Mouse (Mus musculus) liver, embryonic 13.5 days (tissue): ENCODE measurements around the gene Atp5h. TPM values are rescaled to one million over a fixed set of nuclear protein-coding genes. Genes with fewer than 3 reads are reported as not detected.

Source experiments
- ATAC-seq: fragments of 200-750 bp; cut with Nextera tagmentation; 2 replicates; pipeline ENCODE4 v1.8.0; 2017; ENCODE audit warnings: low read depth, mild to moderate bottlenecking, moderate number of reproducible peaks, moderate library complexity
- DNase-seq: peaks from one replicate; pipeline ENCODE4 v3.0.0; 2022
- H3K27ac ChIP-seq: fragments of 300-500 bp; sonication (generic); 2 replicates; pipeline ENCODE4 v1.5.1; 2015; ENCODE audit warnings: moderate library complexity, mild to moderate bottlenecking, inconsistent platforms
- H3K27me3 ChIP-seq: fragments of 300-500 bp; sonication (generic); 2 replicates; pipeline ENCODE4 v1.6.1; 2015; ENCODE audit warnings: mild to moderate bottlenecking, inconsistent platforms
- H3K36me3 ChIP-seq: fragments of 300-500 bp; sonication (generic); 2 replicates; pipeline ENCODE4 v1.6.1; 2015; ENCODE audit warnings: mild to moderate bottlenecking, inconsistent platforms
- H3K4me1 ChIP-seq: fragments of 300-500 bp; sonication (generic); replicated peaks from 2 replicates; pipeline ENCODE4 v1.6.1; 2015; ENCODE audit warnings: inconsistent platforms
- H3K4me2 ChIP-seq: fragments of 300-500 bp; sonication (generic); 2 replicates; pipeline ENCODE4 v1.6.1; 2015; ENCODE audit warnings: inconsistent platforms, mild to moderate bottlenecking, moderate library complexity
- H3K4me3 ChIP-seq: fragments of 300-500 bp; sonication (generic); replicated peaks from 2 replicates; pipeline ENCODE4 v1.5.1; 2015; ENCODE audit warnings: mild to moderate bottlenecking, inconsistent platforms
- H3K9ac ChIP-seq: fragments of 300-500 bp; sonication (generic); 2 replicates; pipeline ENCODE4 v1.6.1; 2015; ENCODE audit warnings: mild to moderate bottlenecking, inconsistent platforms
- H3K9me3 ChIP-seq: fragments of 300-500 bp; sonication (generic); replicated peaks from 2 replicates; pipeline ENCODE4 v1.6.1; 2016; ENCODE audit warnings: inconsistent platforms
- WGBS: fragments of 180-500 bp; shearing (Covaris S2); methylation state at CpG from one replicate; pipeline ENCODE4 v1.1.7; 2015; ENCODE audit not compliant: insufficient replicate concordance; 5-methylcytosine and 5-hydroxymethylcytosine counted together
- polyA plus RNA-seq: library from polyadenylated mRNA; unstranded; fragments of >200 nt; fragmentation: Nextera tagmentation; extraction: Ambion mirVana; gene quantifications from 2 replicates; pipeline ENCODE4 v1.2.1, GENCODE M21; 2015

Gene Atp5h
- polyA plus RNA-seq, 1 experiment from 2014 or later, result 633 TPM

DNA sequence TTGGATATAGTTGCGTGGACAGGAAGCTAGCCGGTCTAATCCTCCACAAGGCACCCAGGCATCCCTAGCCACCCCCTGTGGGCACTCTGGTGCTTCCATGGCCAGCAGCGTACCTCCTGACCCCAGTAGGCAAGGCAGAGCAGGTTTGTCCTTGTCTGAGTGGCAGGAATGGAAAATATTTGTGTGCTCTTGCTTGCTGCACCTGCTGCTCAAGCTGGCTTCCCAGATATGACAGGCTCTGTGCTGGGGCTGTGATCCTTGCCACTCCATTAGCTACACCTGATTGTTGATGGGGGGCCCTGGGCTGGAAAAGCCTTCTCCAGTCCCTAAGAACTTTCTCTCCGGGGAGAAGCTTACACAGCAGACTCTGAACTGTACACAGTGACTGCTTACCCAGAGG, 33.5 kb upstream of the Atp5h start:
- H3K4me1 ChIP-seq, result peaks cover 24% of the 10 kb centered on the region
- no peak overlapping the region for H3K9ac ChIP-seq
- no peak overlapping the region for H3K4me2 ChIP-seq
- ATAC-seq (no peak), DNase-seq (no peak)
- H3K27ac ChIP-seq, result no peak overlapping the region
- 0 out of 2 replicates have a peak, but pooled peaks cover 3% of the 10 kb centered on the region for H3K9me3 ChIP-seq
- 49% methylated on average over 4 of the region's 4 CpGs for WGBS
- H3K36me3 ChIP-seq, result no peaks in the 10 kb centered on the region
- H3K27me3 ChIP-seq, result no peaks in the 10 kb centered on the region
- H3K4me3 ChIP-seq, result no peak overlapping the region

GRCm38 (mm10) chr11:115452281-115452860, 32.6 kb upstream of the Atp5h start:
- Histone ChIP-seq H3K27ac (no peak overlapping the region), H3K4me3 (no peak overlapping the region), H3K9me3 (0 out of 2 replicates have a peak, but pooled peaks cover 3% of the 10 kb centered on the region), H3K4me1 (peaks cover 18% of the 10 kb centered on the region), H3K4me2 (no peak overlapping the region), H3K9ac (no peak overlapping the region), H3K27me3 (no peaks in the 10 kb centered on the region), H3K36me3 (no peaks in the 10 kb centered on the region)
- DNase-seq, result no peak
- no peak for ATAC-seq
- 67% methylated on average over 7 of the region's 7 CpGs for WGBS

DNA sequence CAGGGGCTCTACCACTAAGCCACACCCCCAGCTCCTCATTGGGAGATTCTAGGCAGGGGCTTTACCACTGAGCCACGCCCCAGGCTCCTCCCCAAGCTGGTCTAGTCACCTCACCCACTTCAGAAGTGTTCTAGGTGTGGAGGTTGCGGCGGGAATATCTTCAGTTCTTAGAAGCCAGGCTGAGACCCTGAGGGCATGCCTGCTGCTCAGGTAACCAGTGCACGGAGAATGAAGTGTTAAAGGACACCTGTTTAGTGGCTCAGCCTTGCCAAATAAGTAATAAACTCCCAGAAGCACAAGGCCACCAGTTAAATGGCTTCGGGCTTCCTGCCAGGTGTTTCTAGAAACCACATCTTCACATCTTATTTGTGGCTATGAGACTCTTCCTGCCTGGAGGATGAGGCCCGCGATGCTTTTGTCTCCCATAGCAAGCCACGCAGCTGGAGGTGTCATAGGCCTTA, 32.0 kb upstream of the Atp5h start:
- DNase-seq (no peak), ATAC-seq (no peak)
- Histone ChIP-seq H3K27ac (no peak overlapping the region), H3K9me3 (0 out of 2 replicates have a peak, but pooled peaks cover 3% of the 10 kb centered on the region), H3K27me3 (no peaks in the 10 kb centered on the region), H3K9ac (no peak overlapping the region), H3K4me1 (peaks cover 22% of the 10 kb centered on the region), H3K4me2 (no peak overlapping the region), H3K4me3 (no peak overlapping the region), H3K36me3 (no peaks in the 10 kb centered on the region)
- 63% methylated on average over 8 of the region's 8 CpGs for WGBS

GRCm38 (mm10) chr11:115450176-115450575, 30.4 kb upstream of the Atp5h start:
- 69% methylated on average over 7 of the region's 7 CpGs for WGBS
- Histone ChIP-seq H3K9me3 (no peaks in the 10 kb centered on the region), H3K4me3 (no peak overlapping the region), H3K9ac (no peak overlapping the region), H3K4me2 (no peak overlapping the region), H3K27ac (peak overlapping the region; percentile 59), H3K36me3 (no peaks in the 10 kb centered on the region), H3K27me3 (no peaks in the 10 kb centered on the region), H3K4me1 (peaks cover 30% of the 10 kb centered on the region)
- DNase-seq (no peak), ATAC-seq (no peak)

- H3K4me2 ChIP-seq, result no peak overlapping the region
- DNase-seq, result no peak
- ATAC-seq, result peak; percentile 25; the same call in 1 of the 2 replicates
- H3K9me3 ChIP-seq, result no peaks in the 10 kb centered on the region
- no peaks in the 10 kb centered on the region; the same call in 1 of the 2 replicates for H3K27me3 ChIP-seq
- peak overlapping the region; percentile 76 for H3K27ac ChIP-seq
- WGBS, result 54% methylated on average over 7 of the region's 7 CpGs
- H3K9ac ChIP-seq, result no peak overlapping the region
- no peak overlapping the region for H3K4me3 ChIP-seq
- H3K36me3 ChIP-seq, result no peaks in the 10 kb centered on the region
- H3K4me1 ChIP-seq, result peaks cover 30% of the 10 kb centered on the region
These were observed 29.2 kb upstream of the Atp5h start for GRCm38 (mm10) chr11:115448998-115449397.

DNA sequence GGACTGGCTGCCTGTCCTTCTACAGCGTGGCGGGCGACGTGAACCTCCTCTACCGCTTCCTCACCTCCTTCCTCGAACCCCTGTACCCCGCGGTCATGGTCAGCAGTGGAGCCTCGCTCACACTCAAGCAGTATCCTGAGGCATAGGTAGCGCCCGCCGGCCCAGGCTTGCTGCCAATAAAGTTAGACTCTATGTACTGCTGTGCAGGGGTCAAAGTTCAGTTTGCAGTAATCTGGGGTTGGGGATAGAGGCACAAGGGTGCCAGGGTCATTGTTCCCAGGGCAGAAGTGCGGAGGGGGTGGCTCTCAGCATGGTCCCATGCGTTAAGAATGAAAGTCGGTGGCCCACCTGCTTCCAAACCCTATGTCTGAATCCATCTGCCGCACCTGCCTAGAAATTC, 28.3 kb upstream of the Atp5h start:
- Histone ChIP-seq H3K4me3 (no peak overlapping the region), H3K27me3 (no peaks in the 10 kb centered on the region; the same call in 1 of the 2 replicates), H3K36me3 (no peaks in the 10 kb centered on the region), H3K4me1 (peaks cover 25% of the 10 kb centered on the region), H3K9me3 (no peaks in the 10 kb centered on the region), H3K4me2 (peak overlapping the region; percentile 10; the same call in 1 of the 2 replicates), H3K9ac (no peak overlapping the region), H3K27ac (peak overlapping the region; percentile 76)
- no peak for DNase-seq
- peak; percentile 50 for ATAC-seq
- WGBS, result 67% methylated on average over 16 of the region's 16 CpGs

DNA sequence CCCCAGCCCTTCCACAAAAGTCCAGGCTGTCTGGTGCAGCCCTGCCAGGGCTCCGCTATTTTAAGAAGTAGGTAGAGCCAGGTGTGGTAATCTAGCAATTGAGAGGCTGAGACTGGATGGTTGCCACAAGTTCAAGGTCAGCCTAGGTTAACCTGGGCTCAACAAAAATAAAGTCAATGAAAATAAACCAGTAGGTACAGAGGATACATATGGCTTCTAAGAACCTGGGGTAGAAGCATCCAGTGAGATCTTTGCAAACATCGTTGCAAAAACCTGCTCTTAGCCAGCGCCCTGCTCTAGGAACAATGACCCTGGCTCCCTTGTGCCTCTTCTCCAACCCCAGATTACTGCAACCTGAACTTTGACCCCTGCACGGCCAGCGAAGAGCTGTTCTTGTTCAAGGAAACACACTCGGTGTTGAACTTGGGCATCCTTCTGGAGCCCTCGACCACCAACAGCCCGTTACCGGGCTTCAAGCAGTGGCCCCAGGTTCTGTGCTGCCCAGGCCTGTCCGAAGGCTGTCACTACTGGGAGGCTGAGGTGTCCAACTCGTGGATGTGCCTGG, 27.6 kb upstream of the Atp5h start:
- Histone ChIP-seq H3K4me1 (peaks cover 25% of the 10 kb centered on the region), H3K4me3 (no peak overlapping the region), H3K4me2 (peak overlapping the region; percentile 10; the same call in 1 of the 2 replicates), H3K9me3 (no peaks in the 10 kb centered on the region), H3K36me3 (no peaks in the 10 kb centered on the region), H3K27ac (peak overlapping the region; percentile 76), H3K9ac (no peak overlapping the region), H3K27me3 (no peaks in the 10 kb centered on the region; the same call in 1 of the 2 replicates)
- ATAC-seq, result peak; percentile 30; the same call in 1 of the 2 replicates
- DNase-seq, result no peak
- WGBS, result 59% methylated on average over 11 of the region's 11 CpGs

GRCm38 (mm10) chr11:115446906-115447305, 27.1 kb upstream of the Atp5h start:
- 29% methylated on average over 3 of the region's 3 CpGs for WGBS
- no peaks in the 10 kb centered on the region for H3K36me3 ChIP-seq
- H3K4me3 ChIP-seq, result no peak overlapping the region
- no peak overlapping the region for H3K9ac ChIP-seq
- ATAC-seq, result no peak
- peaks cover 25% of the 10 kb centered on the region for H3K4me1 ChIP-seq
- peak overlapping the region; percentile 76 for H3K27ac ChIP-seq
- H3K9me3 ChIP-seq, result no peaks in the 10 kb centered on the region
- DNase-seq, result no peak
- H3K27me3 ChIP-seq, result peaks cover 4% of the 10 kb centered on the region; the same call in 1 of the 2 replicates
- peak overlapping the region; percentile 28 for H3K4me2 ChIP-seq

- WGBS, result 49% methylated on average over 15 of the region's 15 CpGs
- no peak overlapping the region for H3K4me2 ChIP-seq
- no peak overlapping the region for H3K27ac ChIP-seq
- no peak overlapping the region for H3K9ac ChIP-seq
- H3K4me3 ChIP-seq, result no peak overlapping the region
- H3K36me3 ChIP-seq, result no peaks in the 10 kb centered on the region
- H3K9me3 ChIP-seq, result no peaks in the 10 kb centered on the region; the same call in 1 of the 2 replicates
- ATAC-seq (no peak), DNase-seq (no peak)
- H3K27me3 ChIP-seq, result peaks cover 22% of the 10 kb centered on the region
- peaks cover 14% of the 10 kb centered on the region for H3K4me1 ChIP-seq
These were observed 21.7 kb upstream of the Atp5h start for GRCm38 (mm10) chr11:115441417-115441816.

GRCm38 (mm10) chr11:115439906-115440595, 20.3 kb upstream of the Atp5h start, which contains the start of gene Trim80:
Trim80 (plus strand) TSS chr11:115440545.
- ATAC-seq (no peak), DNase-seq (no peak)
- no peak within 1 kb of the TSS for H3K27ac ChIP-seq
- H3K4me2 ChIP-seq, result no peak within 1 kb of the TSS
- no peaks in the 10 kb centered on the region; the same call in 1 of the 2 replicates for H3K9me3 ChIP-seq
- H3K4me3 ChIP-seq, result no peak within 1 kb of the TSS
- H3K36me3 ChIP-seq, result no peaks in the 10 kb centered on the region
- peaks cover 36% of the 10 kb centered on the region for H3K27me3 ChIP-seq
- H3K4me1 ChIP-seq, result peaks cover 15% of the 10 kb centered on the region
- no peak within 1 kb of the TSS for H3K9ac ChIP-seq
- 81% methylated on average over 9 of the region's 9 CpGs for WGBS

GRCm38 (mm10) chr11:115439326-115439725, 19.6 kb upstream of the Atp5h start:
- H3K4me2 ChIP-seq, result no peak overlapping the region
- H3K4me1 ChIP-seq, result peaks cover 15% of the 10 kb centered on the region
- no peak overlapping the region for H3K27ac ChIP-seq
- no peak overlapping the region for H3K9ac ChIP-seq
- WGBS, result 68% methylated on average over 3 of the region's 3 CpGs
- H3K4me3 ChIP-seq, result no peak overlapping the region
- no peaks in the 10 kb centered on the region for H3K36me3 ChIP-seq
- DNase-seq, result no peak
- no peaks in the 10 kb centered on the region; the same call in 1 of the 2 replicates for H3K9me3 ChIP-seq
- peaks cover 43% of the 10 kb centered on the region for H3K27me3 ChIP-seq
- ATAC-seq, result no peak
